Mouse (Mus musculus): ENCODE data around the gene Fam129c.

Gene Fam129c

GRCm38 (mm10) chr8:71597451-71597850 lies at the start of gene Fam129c:
Fam129c (plus strand) TSS chr8:71597648.
- DNase-seq (ENCODE audit: low spot score in 2 of 2): peak in 1 of 2 experiments; percentile 56

DNA sequence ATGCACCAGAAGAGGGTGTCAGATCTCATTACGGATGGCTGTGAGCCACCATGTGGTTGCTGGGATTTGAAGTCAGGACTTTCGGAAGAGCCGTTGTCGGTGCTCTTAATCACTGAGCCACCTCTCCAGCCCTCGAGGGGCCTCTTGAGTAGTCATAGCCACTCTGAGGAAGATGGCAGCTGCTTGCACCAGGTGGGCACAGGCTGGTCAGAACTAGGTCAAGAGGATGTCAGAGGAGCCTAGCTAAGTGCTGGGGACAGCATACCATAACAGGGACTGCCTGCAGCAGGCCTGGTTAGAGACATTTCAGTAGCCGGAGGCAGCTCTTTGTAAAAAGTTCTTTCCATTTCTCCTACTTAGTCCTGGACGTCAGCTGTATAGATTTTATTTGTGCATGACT lies 46.7 kb upstream of the Fam129c start:
- DNase-seq (ENCODE audit: low spot score in 2 of 2): no peak

- DNase-seq (ENCODE audit: low spot score in 2 of 2): no peak
Measured at GRCm38 (mm10) chr8:71552770-71553169, 44.7 kb upstream of the Fam129c start.

DNA sequence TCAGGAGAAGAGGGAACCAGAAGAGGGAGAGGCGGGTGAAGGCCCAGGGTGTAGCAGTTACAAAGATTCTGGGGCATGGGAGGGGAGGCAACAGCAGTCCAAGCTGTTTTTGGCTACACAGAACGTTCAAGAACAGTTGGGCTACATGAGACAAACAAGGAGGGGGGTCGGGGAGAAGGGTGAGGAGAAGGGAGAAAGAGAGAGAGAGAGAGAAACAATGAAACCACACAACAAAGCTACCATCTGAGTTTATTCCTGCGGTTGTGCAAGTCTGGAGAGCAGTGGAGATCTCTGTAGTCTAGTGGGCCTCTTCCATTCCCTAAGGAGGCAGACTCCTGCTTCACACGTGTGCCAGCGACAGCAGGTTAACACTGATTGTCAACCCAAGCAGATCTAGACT lies 43.4 kb upstream of the Fam129c start:
- DNase-seq (ENCODE audit: low spot score in 2 of 2): no peak

DNA sequence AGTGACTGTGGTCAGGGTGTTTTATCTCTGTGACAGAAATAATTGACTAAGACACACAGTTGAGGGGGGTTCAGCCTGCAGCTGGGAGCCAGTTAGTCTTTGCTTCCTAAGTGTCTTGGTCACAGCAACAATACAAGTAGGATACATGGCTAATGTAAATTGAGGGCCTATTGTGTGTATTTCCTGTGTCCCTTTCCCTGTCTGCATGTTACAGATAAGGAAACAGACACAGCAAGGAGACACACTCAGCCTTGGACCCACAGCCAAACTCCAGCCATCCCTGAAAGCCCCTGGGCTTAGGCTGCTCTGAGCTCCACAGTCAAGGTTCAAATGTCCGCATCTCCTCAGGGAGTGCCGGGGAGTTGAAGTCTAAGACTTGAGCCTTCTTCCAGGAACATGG lies 42.8 kb upstream of the Fam129c start:
- DNase-seq (ENCODE audit: low spot score in 2 of 2): no peak

DNA sequence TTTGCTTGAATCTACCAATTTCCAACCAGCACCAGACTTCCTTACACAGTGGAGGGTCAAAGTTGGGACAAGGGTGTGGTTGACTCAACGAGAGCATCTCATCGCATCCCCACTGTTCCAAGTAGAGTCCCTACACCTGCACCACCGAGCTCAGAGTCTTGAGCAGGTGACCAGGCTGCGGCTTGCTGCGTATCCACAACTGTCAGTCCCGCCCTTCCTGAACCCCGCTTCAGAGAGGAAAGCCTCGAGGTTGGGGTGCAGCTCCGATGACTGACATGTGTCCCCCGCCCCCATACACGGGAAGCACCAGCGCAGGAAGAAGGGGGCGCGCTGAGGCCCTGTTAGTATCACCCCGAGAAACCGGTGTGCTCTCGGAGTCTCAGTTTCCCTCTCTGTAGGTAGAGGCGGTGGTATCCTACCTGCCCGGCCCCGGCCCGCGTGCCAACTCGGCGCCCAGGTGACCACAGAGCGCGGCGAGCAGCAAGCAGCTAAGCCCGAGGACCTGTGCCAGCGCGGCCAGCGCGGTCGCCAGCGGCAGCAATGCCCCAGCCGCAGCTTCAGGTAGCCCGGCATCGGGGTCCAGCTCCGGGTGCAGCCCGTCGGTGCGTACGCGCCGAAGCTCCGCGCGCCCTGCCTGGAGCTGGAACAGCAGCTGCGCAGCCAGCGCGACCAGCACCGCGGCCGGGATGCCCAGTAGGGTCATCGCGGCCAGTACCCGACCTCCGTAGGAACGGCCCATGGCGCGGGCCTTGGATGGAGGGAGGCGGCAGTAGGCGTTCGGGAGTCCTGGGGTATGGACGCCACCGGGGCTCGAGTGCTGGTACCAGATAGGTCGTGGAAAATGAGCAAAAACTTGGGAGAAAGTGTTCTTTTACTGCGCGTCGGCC lies 39.1 kb upstream of the Fam129c start, which contains the start of gene Tmem221:
TSS of gene Tmem221 (minus strand) at position 801 of the 887 bp plus-strand sequence.
- DNase-seq (ENCODE audit: low spot score in 2 of 2): no peak

GRCm38 (mm10) chr8:71558958-71559690 lies 38.3 kb upstream of the Fam129c start:
- DNase-seq (ENCODE audit: low spot score in 2 of 2): peak; percentile 75 to 82

GRCm38 (mm10) chr8:71560071-71560470 lies 37.4 kb upstream of the Fam129c start:
- no peak for DNase-seq (ENCODE audit: low spot score in 2 of 2)

GRCm38 (mm10) chr8:71560765-71561164 lies 36.7 kb upstream of the Fam129c start:
- DNase-seq (ENCODE audit: low spot score in 2 of 2): no peak

GRCm38 (mm10) chr8:71561401-71561800 lies 36.0 kb upstream of the Fam129c start:
- DNase-seq (ENCODE audit: low spot score in 2 of 2): peak in 1 of 2 experiments; percentile 53

- DNase-seq (ENCODE audit: low spot score in 2 of 2): peak; percentile 84 to 95
Measured at GRCm38 (mm10) chr8:71562751-71563150, 34.7 kb upstream of the Fam129c start.

GRCm38 (mm10) chr8:71563992-71564391 lies 33.5 kb upstream of the Fam129c start:
- no peak for DNase-seq (ENCODE audit: low spot score in 2 of 2)

DNA sequence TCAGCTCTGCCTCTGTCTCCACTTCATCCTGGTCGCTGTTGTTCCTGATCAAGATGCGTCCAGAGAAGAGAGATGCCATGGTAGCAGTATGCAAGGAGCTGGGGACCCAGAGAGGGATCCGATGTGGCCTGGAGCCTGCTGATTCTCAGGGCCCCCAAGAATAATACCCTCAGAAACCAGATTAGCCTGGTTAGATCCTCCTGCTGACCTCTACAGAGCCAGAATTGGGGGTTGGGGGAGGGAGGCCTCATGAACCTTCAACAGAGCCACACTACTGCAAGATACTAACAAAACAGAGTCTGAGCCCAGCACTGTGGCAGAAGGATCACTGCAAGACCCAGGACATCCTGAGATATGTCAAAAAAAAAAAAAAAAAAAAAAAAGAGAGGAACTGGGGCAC lies 30.9 kb upstream of the Fam129c start, which contains the start of gene Nxnl1:
TSS of gene Nxnl1 (minus strand) at position 101 of the 400 bp plus-strand sequence.
- DNase-seq (ENCODE audit: low spot score in 2 of 2): no peak

DNA sequence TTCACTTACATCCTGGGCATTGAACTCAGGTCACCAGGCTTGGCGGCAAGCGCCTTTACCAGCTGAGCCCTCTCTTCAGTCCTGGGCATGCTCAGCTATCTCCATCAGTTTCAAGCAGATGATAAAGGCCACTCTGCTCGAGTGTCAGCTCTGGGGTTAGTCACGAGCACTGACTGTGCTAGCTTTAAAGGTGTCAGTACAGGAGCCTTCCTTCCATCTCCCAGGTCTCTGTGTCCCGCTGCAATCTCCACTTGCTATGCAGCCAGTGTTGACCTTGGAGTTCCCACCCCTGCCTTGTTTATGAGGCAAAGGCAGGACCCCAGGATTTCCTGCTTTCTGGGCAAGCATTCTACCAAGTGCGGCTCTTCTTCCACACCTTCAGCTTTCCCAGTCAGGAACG lies 29.9 kb upstream of the Fam129c start:
- no peak for DNase-seq (ENCODE audit: low spot score in 2 of 2)

DNA sequence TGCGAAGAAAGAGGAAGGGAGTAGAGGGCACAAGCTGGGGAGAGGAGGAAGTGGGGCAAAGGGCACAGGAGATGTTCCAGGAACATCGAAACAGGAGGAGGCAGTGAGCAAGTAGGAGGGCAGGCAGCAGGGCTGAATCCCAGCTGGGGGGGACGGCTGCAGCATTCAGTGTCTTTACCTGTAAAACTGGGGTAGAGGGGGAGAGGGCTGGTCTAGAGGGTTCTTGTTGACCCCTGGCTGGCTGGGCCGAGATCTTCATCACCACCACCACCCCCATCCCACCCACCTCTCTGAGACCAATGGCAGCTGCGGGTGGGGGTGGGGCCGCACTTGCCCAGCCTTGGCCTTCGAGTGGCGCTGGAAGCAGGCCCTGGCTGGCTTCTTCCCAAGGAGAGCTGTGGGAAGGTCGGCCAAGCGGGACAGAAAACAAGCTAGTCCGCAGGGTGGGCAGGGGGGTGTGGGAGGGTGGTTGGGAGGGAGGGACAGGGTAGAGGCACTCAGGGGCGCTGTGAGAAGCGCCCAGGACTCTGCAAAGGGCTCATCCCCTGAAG lies 29.0 kb upstream of the Fam129c start, which contains the start of gene Slc27a1:
TSS of gene Slc27a1 (plus strand) at position 496 of the 551 bp plus-strand sequence.
- DNase-seq (ENCODE audit: low spot score in 2 of 2): no peak

- DNase-seq (ENCODE audit: low spot score in 2 of 2): no peak
Measured at GRCm38 (mm10) chr8:71568941-71569340, 28.5 kb upstream of the Fam129c start.

- peak; percentile 65 to 75 for DNase-seq (ENCODE audit: low spot score in 2 of 2)
Measured at GRCm38 (mm10) chr8:71569366-71570290, 27.8 kb upstream of the Fam129c start.

DNA sequence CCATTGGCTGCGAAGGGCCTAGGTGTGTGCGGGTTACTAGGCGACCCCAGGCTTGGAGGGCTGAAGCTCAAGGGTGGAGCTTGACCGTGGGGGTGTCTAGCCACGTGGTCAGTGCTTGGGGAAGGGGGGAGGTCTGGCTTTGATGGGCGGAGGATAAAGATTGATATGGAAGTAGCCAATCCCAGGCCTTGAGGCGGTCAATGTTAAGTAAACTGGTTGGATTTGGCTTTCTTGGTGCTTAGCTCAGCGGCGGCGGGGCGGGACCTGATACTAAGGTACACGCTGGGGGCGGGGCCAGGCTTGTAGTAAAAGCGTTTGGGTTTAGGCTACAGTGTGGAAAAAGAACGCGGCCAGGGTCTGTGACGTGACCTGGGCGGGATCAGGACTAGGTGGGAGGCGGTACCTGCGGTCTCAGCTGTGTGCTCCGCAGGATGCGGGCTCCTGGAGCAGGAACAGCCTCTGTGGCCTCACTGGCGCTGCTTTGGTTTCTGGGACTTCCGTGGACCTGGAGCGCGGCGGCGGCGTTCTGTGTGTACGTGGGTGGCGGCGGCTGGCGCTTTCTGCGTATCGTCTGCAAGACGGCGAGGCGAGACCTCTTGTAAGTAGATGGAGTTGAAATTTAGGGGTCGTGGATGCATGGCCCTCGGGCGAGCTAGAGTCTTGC lies 27.0 kb upstream of the Fam129c start:
- DNase-seq (ENCODE audit: low spot score in 2 of 2): peak; percentile 75 to 88

- no peak for DNase-seq (ENCODE audit: low spot score in 2 of 2)
Measured at GRCm38 (mm10) chr8:71572077-71572476, 25.4 kb upstream of the Fam129c start.

GRCm38 (mm10) chr8:71572847-71573633 lies 24.4 kb upstream of the Fam129c start:
- no peak for DNase-seq (ENCODE audit: low spot score in 2 of 2)
